25 mouse cellular contexts compared by ENCODE assay signal in genomic region chr3:58833442-58834160, GRCm38 (mm10). TPM values are rescaled to one million over a fixed set of nuclear protein-coding genes. Genes with fewer than 3 reads are reported as not detected.
DNase-seq lines count a peak whose midpoint lies in the region; ATAC-seq and TF ChIP-seq lines count a peak whose summit lies in the region.
"Had no signal": no experiment of that assay in that cellular context is flagged by ENCODE, and none has a peak within 500 bp of the region (broad histone marks: within the 10 kb centered on the region; RNA-seq: fewer than 3 reads in every experiment).

No protein-coding gene starts in this region.

- no peaks in the 10 kb centered on the region for H3K9me3 ChIP-seq in midbrain, postnatal 0 days (ENCODE audit: low read length)
- H3K9me3 ChIP-seq in midbrain, embryonic 16.5 days (replicated peaks; ENCODE audit: control insufficient read depth, low read length, poor library complexity, severe bottlenecking), result no peaks in the 10 kb centered on the region
- H3K9me3 ChIP-seq in intestine, embryonic 15.5 days, result no peaks in the 10 kb centered on the region
- H3K9me3 ChIP-seq in heart, embryonic 12.5 days (replicated peaks), result no peaks in the 10 kb centered on the region
- H3K9me3 ChIP-seq: embryonic facial prominence, embryonic 15.5 days; limb, embryonic 13.5 days; liver, embryonic 15.5 days; megakaryocyte, embryonic 14.5 days had no signal

- no peak overlapping the region for H3K4me2 ChIP-seq in midbrain, postnatal 0 days (ENCODE audit: low read depth, low read length, poor library complexity, severe bottlenecking)
- H3K4me2 ChIP-seq in midbrain, embryonic 16.5 days (ENCODE audit: low read length), result no peak overlapping the region
- no peak overlapping the region for H3K4me2 ChIP-seq in intestine, embryonic 15.5 days (replicated peaks)
- no peak overlapping the region for H3K4me2 ChIP-seq in heart, embryonic 12.5 days
- H3K4me2 ChIP-seq: embryonic facial prominence, embryonic 15.5 days; heart, embryonic 11.5 days; limb, embryonic 13.5 days; liver, embryonic 15.5 days had no signal

- intact Hi-C loops in heart, postnatal 25 days (cut with DNase I), result no loop called here

- H3K27ac ChIP-seq in midbrain, postnatal 0 days (ENCODE audit: low read depth, low read length), result no peak overlapping the region
- no peak overlapping the region for H3K27ac ChIP-seq in midbrain, embryonic 16.5 days (ENCODE audit: low read length)
- H3K27ac ChIP-seq in intestine, embryonic 15.5 days, result no peak overlapping the region
- H3K27ac ChIP-seq in heart, embryonic 12.5 days (ENCODE audit: poor library complexity, severe bottlenecking), result no peak overlapping the region
- H3K27ac ChIP-seq: embryonic facial prominence, embryonic 15.5 days; limb, embryonic 13.5 days; liver, embryonic 15.5 days; stomach, postnatal 0 days had no signal

- H3K27me3 ChIP-seq in midbrain, postnatal 0 days (ENCODE audit: insufficient read depth, low read length), result no peaks in the 10 kb centered on the region
- peaks cover 4% of the 10 kb centered on the region for H3K27me3 ChIP-seq in midbrain, embryonic 16.5 days (ENCODE audit: control insufficient read depth, insufficient read depth, low read depth, low read length)
- H3K27me3 ChIP-seq in intestine, embryonic 15.5 days (replicated peaks), result no peaks in the 10 kb centered on the region
- no peaks in the 10 kb centered on the region for H3K27me3 ChIP-seq in heart, embryonic 12.5 days (replicated peaks)
- H3K27me3 ChIP-seq: embryonic facial prominence, embryonic 15.5 days; limb, embryonic 13.5 days; liver, embryonic 15.5 days had no signal

- ATAC-seq in midbrain, postnatal 0 days (ENCODE audit: low FRiP score), result no peak
- ATAC-seq in midbrain, embryonic 16.5 days, result no peak
- no peak for ATAC-seq in intestine, embryonic 15.5 days
- ATAC-seq in heart, embryonic 12.5 days (ENCODE audit: insufficient number of reproducible peaks, low FRiP score), result no peak

- H3K36me3 ChIP-seq in midbrain, postnatal 0 days (ENCODE audit: insufficient read depth, low read length), result no peaks in the 10 kb centered on the region
- no peaks in the 10 kb centered on the region for H3K36me3 ChIP-seq in midbrain, embryonic 16.5 days (ENCODE audit: control insufficient read depth, insufficient read depth, low read length)
- H3K36me3 ChIP-seq in intestine, embryonic 15.5 days, result no peaks in the 10 kb centered on the region
- H3K36me3 ChIP-seq in heart, embryonic 12.5 days, result no peaks in the 10 kb centered on the region
- H3K36me3 ChIP-seq: embryonic facial prominence, embryonic 15.5 days; limb, embryonic 13.5 days; liver, embryonic 15.5 days had no signal

- WGBS in midbrain, postnatal 0 days, result 88% methylated on average over 5 of the region's 5 CpGs
- 91% methylated on average over 5 of the region's 5 CpGs for WGBS in midbrain, embryonic 16.5 days
- 79% methylated on average over 5 of the region's 5 CpGs for WGBS in intestine, embryonic 15.5 days
- 80% methylated on average over 5 of the region's 5 CpGs for WGBS in heart, embryonic 12.5 days

- H3K9ac ChIP-seq in midbrain, postnatal 0 days (replicated peaks; ENCODE audit: low read length, poor library complexity, severe bottlenecking), result no peak overlapping the region
- no peak overlapping the region for H3K9ac ChIP-seq in midbrain, embryonic 16.5 days (ENCODE audit: low read depth, low read length)
- no peak overlapping the region for H3K9ac ChIP-seq in intestine, embryonic 15.5 days
- no peak overlapping the region for H3K9ac ChIP-seq in heart, embryonic 12.5 days
- H3K9ac ChIP-seq: embryonic facial prominence, embryonic 15.5 days; limb, embryonic 13.5 days; liver, embryonic 15.5 days had no signal

- peak; percentile 66 for DNase-seq in heart, adult 11 months
- DNase-seq in heart, postnatal 25 days (ENCODE audit: low spot score), result no peak
- DNase-seq in midbrain, postnatal 0 days (ENCODE audit: low spot score), result peak; percentile 47
- DNase-seq in cerebellum, adult 9-10 months, result peak; percentile 81
- peak; percentile 60 for DNase-seq in layer of hippocampus, adult 9-11 months
- DNase-seq: embryo, embryonic 11 days; gastrocnemius, postnatal 25 days; heart, postnatal 36 days; kidney, adult 8-10 months; kidney, postnatal 4 days; lung, postnatal 10 days; right cerebral cortex, postnatal 25 days; thymus, postnatal 25 days had no signal

- no peaks in the 10 kb centered on the region for H3K4me1 ChIP-seq in midbrain, postnatal 0 days (ENCODE audit: insufficient read depth, low read length)
- no peaks in the 10 kb centered on the region for H3K4me1 ChIP-seq in midbrain, embryonic 16.5 days (ENCODE audit: control insufficient read depth, insufficient read depth, low read length)
- no peaks in the 10 kb centered on the region for H3K4me1 ChIP-seq in intestine, embryonic 15.5 days (replicated peaks)
- no peaks in the 10 kb centered on the region for H3K4me1 ChIP-seq in heart, embryonic 12.5 days (replicated peaks)
- H3K4me1 ChIP-seq: embryonic facial prominence, embryonic 15.5 days; limb, embryonic 13.5 days; liver, embryonic 15.5 days; megakaryocyte, embryonic 14.5 days had no signal

- no peak for TF ChIP-seq CTCF in midbrain, postnatal 0 days (IDR thresholded peaks at IDR 0.05)

- H3K4me3 ChIP-seq in midbrain, postnatal 0 days (ENCODE audit: low read depth, low read length), result no peak overlapping the region
- no peak overlapping the region for H3K4me3 ChIP-seq in midbrain, embryonic 16.5 days (ENCODE audit: low read depth, low read length)
- H3K4me3 ChIP-seq in intestine, embryonic 15.5 days (replicated peaks), result no peak overlapping the region
- H3K4me3 ChIP-seq in heart, embryonic 12.5 days, result no peak overlapping the region
- H3K4me3 ChIP-seq: embryonic facial prominence, embryonic 15.5 days; limb, embryonic 13.5 days; liver, embryonic 15.5 days; megakaryocyte, embryonic 14.5 days had no signal

RNA-seq across cellular contexts. Expression of gene Mindy4b-ps, which starts 11.5 kb away (rescaled TPM):
- under 1 TPM; 0.28 to 0.52 TPM for total RNA-seq in heart, postnatal 25 days (2021)
- total RNA-seq in midbrain, postnatal 0 days (2014; rRNA removed), result 0.24 TPM in 1 of 2 replicates, not detected in the other
- 0.11 and 0.52 TPM in 2 replicates for polyA plus RNA-seq in midbrain, postnatal 0 days (2015; fragmentation: Nextera tagmentation; extraction: Ambion mirVana)
- polyA plus RNA-seq in midbrain, embryonic 16.5 days (2015; fragmentation: Nextera tagmentation; extraction: Ambion mirVana), result 0.12 and 0.33 TPM in 2 replicates
- polyA plus RNA-seq in intestine, embryonic 15.5 days (2015; fragmentation: Nextera tagmentation; extraction: Ambion mirVana), result not detected in 2 replicates
- polyA plus RNA-seq in heart, embryonic 12.5 days (2016; fragmentation: Nextera tagmentation; extraction: Ambion mirVana), result 0.13 TPM in 1 of 2 replicates, not detected in the other
- total RNA-seq: adrenal gland, postnatal 14 days; gastrocnemius, postnatal 25 days had no signal
- polyA plus RNA-seq: C2C12; embryonic facial prominence, embryonic 15.5 days; heart, embryonic 11.5 days; limb, embryonic 13.5 days; liver, embryonic 15.5 days; neural tube, embryonic 14.5 days; stomach, postnatal 0 days had no signal

RNA-seq across cellular contexts. Expression of gene Clrn1, which starts 51.5 kb away (rescaled TPM):
- not detected for total RNA-seq in heart, postnatal 25 days (2021)
- total RNA-seq in midbrain, postnatal 0 days (2014; rRNA removed), result 1.9 and 2.8 TPM in 2 replicates
- 0.44 and 0.80 TPM in 2 replicates for polyA plus RNA-seq in midbrain, postnatal 0 days (2015; fragmentation: Nextera tagmentation; extraction: Ambion mirVana)
- polyA plus RNA-seq in midbrain, embryonic 16.5 days (2015; fragmentation: Nextera tagmentation; extraction: Ambion mirVana), result 0.95 and 1.0 TPM in 2 replicates
- not detected in 2 replicates for polyA plus RNA-seq in intestine, embryonic 15.5 days (2015; fragmentation: Nextera tagmentation; extraction: Ambion mirVana)
- polyA plus RNA-seq in heart, embryonic 12.5 days (2016; fragmentation: Nextera tagmentation; extraction: Ambion mirVana), result not detected in 2 replicates
- total RNA-seq: adrenal gland, postnatal 14 days; gastrocnemius, postnatal 25 days; heart, postnatal 36 days had no signal
- polyA plus RNA-seq: liver, embryonic 15.5 days; stomach, postnatal 0 days had no signal
